Mouse (Mus musculus): ENCODE measurements around the gene Olfr1153.

Olfr1153 gene

GRCm38 (mm10) chr2:87894662-87895061 lies at the start of gene Olfr1153:
Gene Olfr1153, plus strand, starts transcription at chr2:87894962.
- no peak for DNase-seq (ENCODE audit: low spot score in 2 of 2)

- no peak for DNase-seq (ENCODE audit: low spot score in 2 of 2)
Measured at GRCm38 (mm10) chr2:87855562-87855961, 39.2 kb upstream of the Olfr1153 start, which contains the start of gene Olfr1151. Gene Olfr1151, plus strand, starts transcription at chr2:87855862.

GRCm38 (mm10) chr2:87866192-87866591 lies 28.6 kb upstream of the Olfr1153 start, which contains the start of gene Olfr1152:
Gene Olfr1152, plus strand, starts transcription at chr2:87866492.
- no peak for DNase-seq (ENCODE audit: low spot score in 2 of 2)

GRCm38 (mm10) chr2:87905066-87905465 lies 10.3 kb downstream of the Olfr1153 start, which contains the start of gene Olfr1154:
Gene Olfr1154, minus strand, starts transcription at chr2:87905166.
- DNase-seq (ENCODE audit: low spot score in 2 of 2) = no peak

GRCm38 (mm10) chr2:87945037-87945436 lies 50.3 kb downstream of the Olfr1153 start, which contains the start of gene Olfr1155:
Gene Olfr1155, minus strand, starts transcription at chr2:87945137.
- DNase-seq (ENCODE audit: low spot score in 2 of 2) = no peak

Measured in cerebellum, postnatal 4 days (tissue).